Mouse (Mus musculus) frontal cortex, postnatal 14 days (tissue): Measurements from ENCODE around the gene Resp18.

ENCODE experiments used
- DNase-seq, 2 experiments: peaks; one replicate each; pipeline ENCODE4 v3.0.0; 2022; ENCODE audit warnings: low spot score in 2 of 2

Resp18 gene

GRCm38 (mm10) chr1:75278228-75278627 lies at the start of gene Resp18:
Gene Resp18, minus strand, starts transcription at chr1:75278415.
- no peak for DNase-seq

GRCm38 (mm10) chr1:75327461-75327860 lies 49.2 kb upstream of the Resp18 start:
- no peak for DNase-seq

- no peak for DNase-seq
Observed at GRCm38 (mm10) chr1:75319166-75319565, 41.0 kb upstream of the Resp18 start.

DNA sequence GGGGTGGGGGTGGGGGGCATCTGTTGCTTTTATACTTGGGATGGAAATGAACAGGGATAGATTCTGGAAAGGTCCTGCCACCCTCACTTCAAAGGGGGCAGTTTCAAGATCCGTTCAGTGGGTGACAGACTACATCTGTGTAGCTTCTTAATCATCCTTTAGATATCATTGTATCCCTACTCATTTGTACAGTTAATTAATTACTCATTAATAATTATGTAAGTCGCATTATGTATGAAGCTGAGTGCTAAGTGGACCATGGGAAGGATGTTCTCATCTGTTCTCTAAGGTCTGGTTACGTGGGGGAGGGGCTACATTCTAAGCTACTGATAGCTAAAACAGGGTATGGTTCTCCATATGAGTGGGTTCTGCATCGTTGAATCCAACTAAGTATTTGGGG lies 40.5 kb upstream of the Resp18 start:
- no peak for DNase-seq

DNA sequence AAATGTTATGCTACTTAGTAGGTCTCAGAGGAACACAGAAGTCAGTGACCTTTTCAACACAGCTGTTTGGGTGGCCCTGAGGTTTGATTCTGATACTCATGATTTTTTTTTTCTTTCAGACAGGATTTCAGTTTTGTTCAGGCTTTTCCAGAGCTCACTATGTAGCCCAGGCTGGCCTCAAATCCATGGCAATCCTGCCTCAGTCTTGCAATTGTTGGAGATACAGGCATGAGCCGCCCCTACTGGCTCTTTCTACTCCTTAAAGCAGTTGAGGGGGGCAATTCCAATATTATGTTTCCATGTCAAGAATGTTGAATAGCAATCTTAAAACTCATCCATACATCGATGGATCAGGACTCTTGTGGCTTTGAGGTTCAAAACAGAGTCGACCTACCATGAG lies 40.1 kb upstream of the Resp18 start:
- no peak for DNase-seq

- peak; percentile 100 for DNase-seq
Observed at GRCm38 (mm10) chr1:75317241-75318201, 39.3 kb upstream of the Resp18 start, which contains the start of gene Dnpep. Gene Dnpep, minus strand, starts transcription at chr1:75317990.

GRCm38 (mm10) chr1:75316861-75317240 lies 38.6 kb upstream of the Resp18 start:
- DNase-seq, result peak; percentile 73 to 74

DNA sequence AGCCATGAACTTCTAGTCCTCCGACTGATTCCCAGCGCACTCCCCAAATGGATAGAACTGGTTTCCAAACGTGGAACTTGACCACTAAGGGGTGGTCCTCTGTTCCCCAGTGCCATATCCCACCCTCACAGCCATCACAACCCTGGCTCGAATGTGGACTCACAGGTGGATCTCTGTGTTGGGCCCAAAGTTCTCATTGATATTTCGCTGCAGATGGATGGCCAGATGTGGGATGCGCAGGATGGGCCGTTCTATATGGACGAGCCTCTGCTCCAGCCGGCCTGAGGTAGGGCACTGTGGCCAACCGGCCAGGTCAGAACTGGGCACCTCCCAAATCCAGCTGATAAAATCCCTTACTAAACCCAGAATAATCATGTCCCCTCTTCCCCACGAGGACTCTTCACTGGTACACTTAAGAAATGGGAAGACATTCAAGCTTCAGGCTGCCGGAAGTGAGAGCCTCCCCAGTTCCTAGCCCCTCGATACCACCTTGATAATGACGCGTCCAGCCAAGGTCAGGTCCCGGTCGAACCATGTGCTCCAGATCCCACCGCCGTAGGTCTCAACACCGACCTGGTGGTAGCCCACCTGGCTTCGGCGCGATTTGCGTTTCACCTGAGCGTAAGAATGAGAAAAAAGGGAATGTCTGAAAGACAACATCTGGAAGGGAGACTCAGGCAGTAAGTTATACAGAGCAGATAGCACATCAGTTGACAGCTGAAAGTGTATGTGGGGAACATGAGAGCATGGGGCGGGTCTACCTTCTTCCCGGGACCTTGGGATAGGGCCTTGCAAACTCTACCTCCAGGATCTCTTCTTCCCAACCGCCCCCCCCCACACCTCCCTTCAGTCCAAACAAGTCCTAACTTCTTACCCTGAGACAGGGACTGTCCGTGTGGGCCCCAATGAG lies 37.5 kb upstream of the Resp18 start:
- DNase-seq, result no peak

DNA sequence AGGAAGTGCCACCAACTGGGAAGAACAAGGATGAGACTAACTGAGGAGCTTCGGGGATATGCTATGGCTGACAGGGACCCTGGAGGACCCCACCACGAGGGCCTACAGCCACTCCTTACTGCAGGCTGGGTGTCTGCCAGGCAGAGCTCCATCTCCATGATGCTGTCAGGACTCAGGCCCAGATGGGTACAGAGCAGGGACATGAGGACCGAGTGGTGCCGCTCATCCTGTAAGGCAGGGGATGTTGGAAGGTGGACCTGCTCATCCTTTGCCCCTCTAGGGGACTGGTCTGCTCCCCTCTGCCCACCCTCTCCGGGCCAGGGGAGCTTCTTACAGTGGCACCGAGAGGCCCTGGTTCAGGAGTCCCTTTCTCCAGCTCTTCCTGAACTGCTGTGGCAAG lies 36.8 kb upstream of the Resp18 start:
- no peak for DNase-seq

- DNase-seq, result no peak
Observed at GRCm38 (mm10) chr1:75311694-75312093, 33.5 kb upstream of the Resp18 start.

GRCm38 (mm10) chr1:75304662-75305061 lies 26.4 kb upstream of the Resp18 start:
- DNase-seq, result no peak

DNA sequence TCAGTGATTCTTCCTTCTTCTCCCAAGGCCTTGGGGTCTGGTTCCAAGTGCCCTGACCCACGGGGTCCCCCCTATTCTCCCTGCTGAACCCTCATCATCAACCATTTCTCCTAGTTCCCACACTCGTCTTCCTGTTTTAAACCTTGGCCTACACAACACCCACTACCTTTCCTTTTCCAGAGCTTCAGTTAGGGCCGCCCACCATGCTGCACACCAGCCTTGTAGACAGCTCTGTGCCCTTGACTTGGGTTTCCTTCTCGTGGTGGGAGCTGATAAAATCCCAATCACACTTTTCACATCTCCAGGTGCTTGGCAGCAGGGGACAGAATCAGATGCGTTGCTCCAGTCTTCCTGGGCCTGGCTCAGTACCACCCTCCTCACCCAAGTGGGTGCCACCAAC lies 16.1 kb upstream of the Resp18 start:
- DNase-seq, result no peak

- no peak for DNase-seq
Observed at GRCm38 (mm10) chr1:75293331-75293701, 15.1 kb upstream of the Resp18 start.

DNA sequence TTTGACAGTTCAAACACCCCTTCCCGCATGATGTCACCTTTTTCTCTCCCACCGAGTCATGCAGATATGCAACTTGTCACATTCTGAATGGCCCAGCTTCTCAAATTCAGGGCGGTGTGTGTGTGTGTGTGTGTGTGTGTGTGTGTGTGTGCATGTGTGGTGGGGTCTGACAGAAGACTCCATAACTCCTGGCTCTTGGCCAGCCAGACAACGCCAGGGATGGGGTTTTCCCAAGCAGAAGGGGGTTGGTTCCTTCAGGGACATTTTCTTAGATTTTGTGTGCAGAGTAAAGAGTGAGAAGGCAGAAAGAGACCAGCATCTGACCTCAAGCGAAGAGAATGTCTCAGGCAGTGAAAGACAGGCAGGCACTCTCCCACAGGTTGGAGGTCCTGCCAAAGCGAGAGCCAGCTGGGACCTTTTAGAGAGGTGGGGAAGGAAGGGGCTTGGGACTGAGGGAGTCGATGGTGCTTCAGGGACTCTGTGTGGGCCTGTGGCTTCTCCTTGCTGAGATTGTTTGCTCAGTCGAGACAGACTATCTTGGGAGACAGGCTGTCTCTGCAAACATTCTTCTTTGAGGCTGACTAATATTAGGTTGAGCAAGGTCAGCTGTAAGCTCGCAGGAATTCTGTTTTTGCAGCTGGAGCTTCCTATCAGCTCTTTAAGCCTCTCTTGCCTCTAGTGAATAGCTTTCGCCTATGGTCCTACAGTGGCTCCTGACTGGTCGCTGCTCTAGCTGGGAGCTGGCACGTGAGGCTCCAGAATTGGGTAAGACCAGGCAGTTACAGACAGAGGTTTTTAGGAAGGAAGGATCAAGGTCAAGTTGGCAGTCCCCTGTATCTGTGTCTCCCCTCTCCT lies 14.5 kb upstream of the Resp18 start:
- no peak for DNase-seq

GRCm38 (mm10) chr1:75291321-75291720 lies 13.1 kb upstream of the Resp18 start:
- DNase-seq, result no peak

- peak in 1 of 2 experiments; percentile 60 for DNase-seq
Observed at GRCm38 (mm10) chr1:75290582-75290981, 12.4 kb upstream of the Resp18 start.

DNA sequence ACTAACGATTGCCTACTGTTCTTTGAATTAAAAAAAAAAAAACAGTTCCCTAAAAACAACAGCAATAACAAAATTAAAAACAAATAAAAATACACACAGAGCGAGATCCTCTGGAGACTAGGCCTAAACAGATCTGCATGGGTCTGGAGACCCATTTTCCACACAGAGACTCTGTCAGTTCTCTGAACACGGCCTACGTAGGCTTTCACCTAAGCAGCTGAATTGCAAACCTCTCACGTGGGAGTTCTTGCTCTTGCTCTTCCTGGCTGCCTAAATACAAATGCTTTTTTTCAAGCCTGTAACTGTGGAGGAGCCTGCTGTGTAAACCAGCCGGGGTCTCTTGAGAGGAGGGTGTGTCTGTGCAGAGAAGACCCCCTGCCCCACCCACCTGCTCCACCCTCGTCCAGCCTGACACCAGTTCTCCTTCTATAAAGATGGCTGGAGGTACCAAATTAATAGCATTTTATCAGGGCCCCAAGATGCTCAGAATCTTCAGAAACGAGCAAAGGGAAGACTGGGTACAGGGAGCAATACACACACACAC lies 11.7 kb upstream of the Resp18 start:
- no peak for DNase-seq

GRCm38 (mm10) chr1:75289376-75289775 lies 11.2 kb upstream of the Resp18 start:
- DNase-seq, result no peak

DNA sequence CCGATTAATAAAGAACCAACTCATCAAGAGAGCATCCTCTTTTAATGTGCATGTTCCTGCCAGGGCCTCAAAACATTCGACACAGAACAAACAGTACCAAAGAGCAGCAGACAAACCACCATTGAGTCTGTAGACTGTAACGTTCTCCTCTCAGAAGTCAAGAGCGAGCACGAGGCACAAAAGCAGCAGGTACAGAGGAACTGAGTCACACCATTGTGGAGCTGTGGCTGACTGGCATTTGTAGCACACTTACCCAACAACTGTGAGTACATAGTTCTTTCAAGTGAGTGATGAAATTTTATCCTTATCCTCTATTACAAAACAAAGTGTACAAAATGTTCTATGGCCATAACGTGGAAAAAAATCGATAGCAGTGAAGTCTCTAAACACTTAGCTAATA lies 6.7 kb upstream of the Resp18 start:
- DNase-seq, result no peak

GRCm38 (mm10) chr1:75283017-75283416 lies 4.8 kb upstream of the Resp18 start:
- DNase-seq, result peak in 1 of 2 experiments; percentile 23
